Mouse (Mus musculus) adrenal gland, adult 18-20 months (tissue): ENCODE results near the gene Aox3. TPM values are rescaled to one million over a fixed set of nuclear protein-coding genes. Genes with fewer than 3 reads are reported as not detected.

Experiments
- DNase-seq, 2 experiments: peaks; one replicate each; pipeline ENCODE4 v3.0.0; 2021 to 2022; ENCODE audit warnings: low spot score in 2 of 2
- long read RNA-seq, 2 experiments: library from polyadenylated mRNA; stranded (forward); transcript quantifications; one replicate each; pipeline ENCODE4 v2.0.0; 2021
- total RNA-seq, 2 experiments: library from RNA; stranded (reverse); gene quantifications; 1 replicate in 1 of 2; 2 replicates in 1 of 2; pipeline ENCODE4 v1.2.3; 2021

Gene Aox3
- 1 to 10 TPM; 6.4 to 7.1 TPM for total RNA-seq
- long read RNA-seq, experiment 1, full-length matches to known transcripts, result 1 of 2 reads
- long read RNA-seq, experiment 1, partial matches to known transcripts, result 1 of 2 reads
- long read RNA-seq, experiment 1, other reads (novel, unspliced or antisense), result 0 of 2 reads
- long read RNA-seq, experiment 2, full-length matches to known transcripts, result 2 of 2 reads
- long read RNA-seq, experiment 2, partial matches to known transcripts, result 0 of 2 reads
- long read RNA-seq, experiment 2, other reads (novel, unspliced or antisense), result 0 of 2 reads

DNA sequence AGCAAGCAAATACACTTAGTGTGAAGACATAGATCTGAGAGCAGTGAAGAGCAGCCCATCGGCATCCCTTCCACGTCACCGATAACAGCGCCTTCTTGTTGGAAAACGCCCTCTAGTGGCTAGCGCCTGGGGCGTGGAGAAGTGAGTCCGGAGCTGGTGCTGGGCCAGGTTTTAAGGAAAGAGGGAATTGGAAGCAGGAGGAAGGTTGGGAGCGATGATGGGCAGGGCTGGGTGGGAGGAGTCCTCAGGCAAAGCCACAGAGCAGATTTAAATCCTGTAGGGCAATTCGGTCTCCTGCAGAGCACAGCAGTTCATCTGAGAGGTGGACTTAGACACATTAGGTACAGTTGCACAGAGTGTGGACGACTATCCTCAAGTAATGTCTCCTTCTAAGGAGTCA, at the start of gene Aox3:
Gene Aox3 (plus strand): TSS at position 251 of the 400 bp plus-strand sequence.
- peak; percentile 67 to 72 for DNase-seq

GRCm38 (mm10) chr1:58065151-58065550, 47.8 kb upstream of the Aox3 start:
- DNase-seq, result no peak

- no peak for DNase-seq
These were observed 47.3 kb upstream of the Aox3 start for GRCm38 (mm10) chr1:58065606-58066005.

GRCm38 (mm10) chr1:58069181-58069580, 43.7 kb upstream of the Aox3 start:
- DNase-seq, result no peak

DNA sequence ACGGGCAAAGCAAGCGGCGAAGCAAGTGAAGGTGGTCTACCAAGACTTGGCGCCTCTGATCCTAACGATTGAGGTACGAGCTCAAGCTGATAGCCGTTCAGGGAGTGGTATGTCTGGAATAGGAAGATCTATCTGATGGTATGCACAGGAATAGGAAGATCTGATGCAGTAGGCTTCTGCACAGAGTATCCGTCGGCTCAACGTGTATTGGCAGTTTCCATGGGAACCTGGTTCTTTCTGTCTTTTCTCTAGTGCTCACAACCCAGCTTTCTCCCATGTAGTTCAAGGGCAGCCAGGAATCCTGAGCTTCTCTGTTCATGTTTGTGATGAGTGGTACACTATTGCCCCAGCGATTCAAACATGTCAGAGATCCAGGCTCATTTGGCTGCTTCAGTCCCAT, 42.8 kb upstream of the Aox3 start:
- DNase-seq, result no peak

- no peak for DNase-seq
These were observed 41.9 kb upstream of the Aox3 start for GRCm38 (mm10) chr1:58071006-58071405.

DNA sequence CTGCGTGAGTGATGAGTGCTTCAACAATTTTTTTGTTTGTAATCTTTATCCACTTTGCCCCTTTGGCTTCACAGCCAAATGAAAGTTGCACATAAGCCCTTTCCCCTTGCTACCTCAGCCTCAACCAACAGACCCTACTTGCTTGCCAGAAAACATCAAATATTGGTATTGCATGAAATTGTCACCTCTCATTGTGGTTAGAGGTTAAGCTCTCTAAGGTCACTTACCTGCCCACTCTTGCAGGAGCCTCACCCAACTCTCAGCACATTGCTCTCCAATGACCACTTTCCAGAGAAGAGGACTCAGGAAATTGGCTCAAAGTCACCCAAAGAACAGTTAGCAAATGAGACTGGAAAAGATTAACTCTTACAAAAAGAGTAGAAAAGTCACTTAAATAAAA, 41.4 kb upstream of the Aox3 start:
- no peak for DNase-seq

- DNase-seq, result no peak
These were observed 40.5 kb upstream of the Aox3 start for GRCm38 (mm10) chr1:58072416-58072815.

GRCm38 (mm10) chr1:58072991-58073730, 39.8 kb upstream of the Aox3 start:
- DNase-seq, result no peak

GRCm38 (mm10) chr1:58074266-58074665, 38.7 kb upstream of the Aox3 start:
- no peak for DNase-seq

- DNase-seq, result no peak
These were observed 35.0 kb upstream of the Aox3 start for GRCm38 (mm10) chr1:58077882-58078281.

DNA sequence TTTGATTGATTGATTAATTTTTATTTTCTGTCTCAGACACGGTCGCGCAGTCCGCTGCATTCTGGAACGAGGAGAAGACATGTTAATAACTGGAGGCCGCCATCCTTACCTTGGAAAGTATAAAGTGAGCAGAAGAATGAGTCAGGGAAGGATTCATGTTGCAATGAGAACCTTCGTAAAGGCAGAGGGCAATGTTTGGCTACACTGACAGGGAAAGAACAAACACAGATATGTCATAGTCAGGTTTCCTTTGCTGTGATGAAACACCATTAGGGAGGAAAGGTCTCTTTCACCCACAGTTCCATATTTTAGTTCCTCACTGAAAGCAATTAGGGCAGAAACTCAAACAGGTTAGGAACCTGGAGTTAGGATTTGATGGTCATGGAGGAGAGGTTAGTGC, 34.5 kb upstream of the Aox3 start:
- DNase-seq, result no peak

- DNase-seq, result no peak
These were observed 33.2 kb upstream of the Aox3 start for GRCm38 (mm10) chr1:58079689-58080088.

GRCm38 (mm10) chr1:58080446-58080845, 32.5 kb upstream of the Aox3 start:
- no peak for DNase-seq

GRCm38 (mm10) chr1:58081356-58081755, 31.6 kb upstream of the Aox3 start:
- DNase-seq, result no peak

DNA sequence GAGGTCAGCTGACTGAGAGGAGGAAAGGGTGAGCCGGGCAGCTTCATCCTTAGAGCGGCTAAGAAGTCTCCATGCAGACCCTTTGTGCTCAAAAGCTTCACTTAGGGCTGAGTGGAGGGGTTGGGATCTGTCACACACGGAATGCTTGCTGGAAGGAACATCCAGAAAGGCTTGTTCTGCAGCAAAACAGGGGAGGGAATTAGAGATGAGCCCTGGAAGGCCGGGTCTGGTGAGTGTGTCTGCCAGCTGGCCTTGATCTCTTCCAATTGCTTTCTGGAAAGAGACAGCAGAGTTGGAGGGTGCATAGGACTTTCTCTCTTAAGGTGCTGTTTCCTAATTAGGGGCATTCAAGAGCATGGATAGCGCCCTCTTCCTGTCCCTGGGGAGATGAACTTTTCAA, 23.6 kb upstream of the Aox3 start:
- peak in 1 of 2 experiments; percentile 13 for DNase-seq

GRCm38 (mm10) chr1:58090191-58090590, 22.7 kb upstream of the Aox3 start:
- DNase-seq, result no peak

- no peak for DNase-seq
These were observed 21.7 kb upstream of the Aox3 start for GRCm38 (mm10) chr1:58091213-58091612.

GRCm38 (mm10) chr1:58091992-58092560, 20.9 kb upstream of the Aox3 start:
- DNase-seq, result no peak

- DNase-seq, result no peak
These were observed 15.6 kb upstream of the Aox3 start for GRCm38 (mm10) chr1:58097338-58097737.

DNA sequence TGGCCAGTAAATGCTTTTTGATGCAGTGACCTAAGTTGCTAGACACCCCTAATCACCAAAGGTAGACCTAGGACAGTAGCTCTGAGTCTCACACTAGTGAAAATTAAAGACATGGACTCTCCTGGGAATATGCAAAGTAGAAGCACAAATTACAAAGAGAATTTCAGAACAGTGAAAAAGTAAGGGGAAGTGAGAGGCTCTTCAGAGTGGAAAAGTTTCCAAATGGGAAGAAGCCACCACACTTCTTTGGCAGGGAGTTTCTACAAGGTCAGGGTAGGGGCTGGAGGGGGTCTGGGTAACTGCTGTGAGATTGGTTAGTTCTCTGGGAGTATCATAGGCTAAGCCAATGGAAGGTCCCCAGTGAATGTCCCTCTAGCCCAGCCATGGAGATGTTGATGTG, 13.8 kb upstream of the Aox3 start:
- no peak for DNase-seq

DNA sequence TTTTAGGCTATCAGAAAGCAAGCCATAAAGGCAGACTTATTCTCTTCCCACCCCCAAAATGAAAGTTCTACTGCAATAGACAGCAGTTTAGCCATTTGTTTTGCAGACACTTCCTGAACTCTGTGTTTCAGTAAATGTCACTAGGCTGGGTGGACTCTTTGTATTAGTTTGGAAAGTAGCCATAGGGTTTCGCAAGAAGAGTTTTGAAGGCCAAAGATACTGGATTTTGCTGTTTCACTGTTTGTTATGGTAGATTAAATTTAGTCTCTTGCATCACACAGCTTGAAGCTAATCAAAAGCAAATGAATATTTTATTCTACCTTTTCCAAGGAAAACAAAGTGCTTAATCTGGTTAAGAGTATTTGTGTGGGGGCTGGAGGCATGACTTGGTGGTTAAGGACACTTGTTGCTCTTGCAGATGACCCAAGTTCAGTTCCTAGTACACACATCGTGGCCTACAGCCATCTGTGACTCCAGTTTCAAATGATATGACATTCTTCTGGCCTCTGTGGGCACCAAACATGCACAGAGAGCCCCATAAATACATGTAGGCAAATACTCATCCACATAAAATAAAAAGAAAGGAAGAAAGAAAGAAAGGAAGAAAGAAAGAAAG, 11.3 kb upstream of the Aox3 start:
- peak in 1 of 2 experiments; percentile 20 for DNase-seq
